Comparison of ENCODE assay signal across 21 mouse cellular contexts in genomic region chr11:117445707-117446106, GRCm38 (mm10). TPM values are rescaled to one million over a fixed set of nuclear protein-coding genes. Genes with fewer than 3 reads are reported as not detected.
DNase-seq lines count a peak whose midpoint lies in the region; ATAC-seq and TF ChIP-seq lines count a peak whose summit lies in the region.
"Had no signal": no experiment of that assay in that cellular context is flagged by ENCODE, and none has a peak within 500 bp of the region (broad histone marks: within the 10 kb centered on the region; RNA-seq: fewer than 3 reads in every experiment).

No protein-coding gene starts in this region.

- no peaks in the 10 kb centered on the region for H3K9me3 ChIP-seq in forebrain, embryonic 12.5 days
- H3K9me3 ChIP-seq in forebrain, embryonic 16.5 days (ENCODE audit: control insufficient read depth, low read length), result no peaks in the 10 kb centered on the region
- no peaks in the 10 kb centered on the region for H3K9me3 ChIP-seq in hindbrain, embryonic 14.5 days (ENCODE audit: control insufficient read depth, low read length)
- H3K9me3 ChIP-seq in kidney, embryonic 16.5 days (ENCODE audit: low read length), result no peaks in the 10 kb centered on the region
- H3K9me3 ChIP-seq in midbrain, postnatal 0 days (ENCODE audit: low read length), result no peaks in the 10 kb centered on the region
- H3K9me3 ChIP-seq: embryonic facial prominence, embryonic 13.5 days; G1E; heart, embryonic 13.5 days; hindbrain, embryonic 15.5 days; midbrain, embryonic 12.5 days had no signal

- no peak overlapping the region for H3K27ac ChIP-seq in forebrain, embryonic 12.5 days
- H3K27ac ChIP-seq in forebrain, embryonic 16.5 days (ENCODE audit: low read length), result no peak overlapping the region
- 0 out of 2 replicates have a peak overlapping the region, but pooled peaks have one; percentile 46 for H3K27ac ChIP-seq in hindbrain, embryonic 14.5 days
- H3K27ac ChIP-seq in kidney, embryonic 16.5 days (ENCODE audit: low read length), result no peak overlapping the region
- peak overlapping the region; percentile 18; the same call in 1 of the 2 replicates for H3K27ac ChIP-seq in midbrain, postnatal 0 days (ENCODE audit: low read depth, low read length)
- H3K27ac ChIP-seq: embryonic facial prominence, embryonic 13.5 days; heart, embryonic 13.5 days; layer of hippocampus, adult 2 months; midbrain, embryonic 12.5 days had no signal

- peaks cover 34% of the 10 kb centered on the region for H3K27me3 ChIP-seq in forebrain, embryonic 12.5 days
- no peaks in the 10 kb centered on the region for H3K27me3 ChIP-seq in forebrain, embryonic 16.5 days (replicated peaks; ENCODE audit: control insufficient read depth, insufficient read depth, low read length)
- no peaks in the 10 kb centered on the region for H3K27me3 ChIP-seq in hindbrain, embryonic 14.5 days (ENCODE audit: control insufficient read depth, insufficient read depth, low read length)
- H3K27me3 ChIP-seq in kidney, embryonic 16.5 days (ENCODE audit: insufficient read depth, low read length), result no peaks in the 10 kb centered on the region
- no peaks in the 10 kb centered on the region for H3K27me3 ChIP-seq in midbrain, postnatal 0 days (ENCODE audit: insufficient read depth, low read length)
- H3K27me3 ChIP-seq: hindbrain, embryonic 15.5 days had no signal

- 77% methylated on average over 6 of the region's 6 CpGs for WGBS in forebrain, embryonic 12.5 days
- 65% methylated on average over 6 of the region's 6 CpGs for WGBS in forebrain, embryonic 16.5 days
- WGBS in hindbrain, embryonic 14.5 days, result 57% methylated on average over 6 of the region's 6 CpGs
- 23% methylated on average over 6 of the region's 6 CpGs for WGBS in kidney, embryonic 16.5 days
- 54% methylated on average over 6 of the region's 6 CpGs for WGBS in midbrain, postnatal 0 days

- no peaks in the 10 kb centered on the region for H3K36me3 ChIP-seq in forebrain, embryonic 12.5 days (replicated peaks)
- H3K36me3 ChIP-seq in forebrain, embryonic 16.5 days (ENCODE audit: control insufficient read depth, insufficient read depth), result no peaks in the 10 kb centered on the region
- no peaks in the 10 kb centered on the region for H3K36me3 ChIP-seq in hindbrain, embryonic 14.5 days (replicated peaks; ENCODE audit: control insufficient read depth, insufficient read depth)
- no peaks in the 10 kb centered on the region for H3K36me3 ChIP-seq in kidney, embryonic 16.5 days (ENCODE audit: insufficient read depth, low read length)
- H3K36me3 ChIP-seq in midbrain, postnatal 0 days (ENCODE audit: insufficient read depth, low read length), result no peaks in the 10 kb centered on the region
- H3K36me3 ChIP-seq: embryonic facial prominence, embryonic 13.5 days; G1E; heart, embryonic 13.5 days; hindbrain, embryonic 15.5 days; midbrain, embryonic 12.5 days had no signal

- intact Hi-C loops in left cerebral cortex, postnatal 25 days (cut with DNase I), result no loop called here

- no peak overlapping the region for H3K4me3 ChIP-seq in forebrain, embryonic 12.5 days (replicated peaks)
- no peak overlapping the region for H3K4me3 ChIP-seq in forebrain, embryonic 16.5 days (replicated peaks; ENCODE audit: low read length)
- H3K4me3 ChIP-seq in hindbrain, embryonic 14.5 days (replicated peaks; ENCODE audit: low read length), result no peak overlapping the region
- no peak overlapping the region for H3K4me3 ChIP-seq in kidney, embryonic 16.5 days (ENCODE audit: low read length)
- no peak overlapping the region for H3K4me3 ChIP-seq in midbrain, postnatal 0 days (ENCODE audit: low read depth, low read length)
- H3K4me3 ChIP-seq: embryonic facial prominence, embryonic 13.5 days; heart, embryonic 13.5 days; hindbrain, embryonic 15.5 days; layer of hippocampus, adult 2 months; midbrain, embryonic 12.5 days had no signal

- TF ChIP-seq CTCF in midbrain, postnatal 0 days (IDR thresholded peaks at IDR 0.05), result no peak

- DNase-seq in hindbrain, embryonic 14.5 days (ENCODE audit: low spot score), result no peak
- DNase-seq in midbrain, postnatal 0 days (ENCODE audit: low spot score), result no peak
- no peak for DNase-seq in heart, adult 9 months (ENCODE audit: low spot score in 2 of 2)
- no peak for DNase-seq in left cerebral cortex, postnatal 25 days (ENCODE audit: low spot score in 2 of 2)
- no peak for DNase-seq in frontal cortex, postnatal 25 days (ENCODE audit: low spot score in 2 of 2)
- DNase-seq: cerebellum, postnatal 36 days; forebrain, postnatal 0 days; gastrocnemius, postnatal 36 days; right cerebral cortex, postnatal 4 days had no signal

- peaks cover 40% of the 10 kb centered on the region for H3K4me1 ChIP-seq in forebrain, embryonic 12.5 days
- H3K4me1 ChIP-seq in forebrain, embryonic 16.5 days (replicated peaks; ENCODE audit: control insufficient read depth, insufficient read depth, low read length), result peaks cover 15% of the 10 kb centered on the region
- H3K4me1 ChIP-seq in hindbrain, embryonic 14.5 days (replicated peaks; ENCODE audit: control insufficient read depth, insufficient read depth, low read length), result peaks cover 16% of the 10 kb centered on the region
- peaks cover 14% of the 10 kb centered on the region for H3K4me1 ChIP-seq in kidney, embryonic 16.5 days (ENCODE audit: insufficient read depth, low read length)
- H3K4me1 ChIP-seq in midbrain, postnatal 0 days (ENCODE audit: insufficient read depth, low read length), result peaks cover 5% of the 10 kb centered on the region; the same call in 1 of the 2 replicates

- H3K9ac ChIP-seq in forebrain, embryonic 12.5 days, result 0 out of 2 replicates have a peak overlapping the region, but pooled peaks have one; percentile 21
- H3K9ac ChIP-seq in forebrain, embryonic 16.5 days (replicated peaks; ENCODE audit: low read depth, low read length), result no peak overlapping the region
- no peak overlapping the region for H3K9ac ChIP-seq in hindbrain, embryonic 14.5 days
- no peak overlapping the region for H3K9ac ChIP-seq in kidney, embryonic 16.5 days (replicated peaks; ENCODE audit: low read length)
- H3K9ac ChIP-seq in midbrain, postnatal 0 days (replicated peaks; ENCODE audit: low read length, poor library complexity, severe bottlenecking), result 0 out of 2 replicates have a peak overlapping the region, but pooled peaks have one; percentile 19
- H3K9ac ChIP-seq: embryonic facial prominence, embryonic 13.5 days; forebrain, postnatal 0 days; heart, embryonic 13.5 days; hindbrain, embryonic 15.5 days; midbrain, embryonic 12.5 days had no signal

- no peak overlapping the region for H3K4me2 ChIP-seq in forebrain, embryonic 12.5 days
- H3K4me2 ChIP-seq in forebrain, embryonic 16.5 days (ENCODE audit: low read length), result no peak overlapping the region
- H3K4me2 ChIP-seq in hindbrain, embryonic 14.5 days (replicated peaks), result no peak overlapping the region
- no peak overlapping the region for H3K4me2 ChIP-seq in kidney, embryonic 16.5 days (replicated peaks; ENCODE audit: low read depth, low read length)
- H3K4me2 ChIP-seq in midbrain, postnatal 0 days (ENCODE audit: low read depth, low read length, poor library complexity, severe bottlenecking), result no peak overlapping the region
- H3K4me2 ChIP-seq: embryonic facial prominence, embryonic 13.5 days; heart, embryonic 13.5 days; hindbrain, embryonic 15.5 days; liver, embryonic 11.5 days; midbrain, embryonic 12.5 days had no signal

- no peak for ATAC-seq in forebrain, embryonic 12.5 days (ENCODE audit: low FRiP score)
- no peak for ATAC-seq in forebrain, embryonic 16.5 days
- no peak for ATAC-seq in hindbrain, embryonic 14.5 days (ENCODE audit: low FRiP score)
- ATAC-seq in kidney, embryonic 16.5 days (ENCODE audit: low FRiP score, low TSS enrichment), result peak; percentile 46; the same call in 1 of the 2 replicates
- no peak for ATAC-seq in midbrain, postnatal 0 days (ENCODE audit: low FRiP score)
- ATAC-seq: lung, postnatal 0 days had no signal

RNA-seq across cellular contexts. Expression of gene Gm11733, which starts 38.5 kb away (rescaled TPM):
- polyA plus RNA-seq in forebrain, embryonic 12.5 days (2016; fragmentation: Nextera tagmentation; extraction: Ambion mirVana), result 0.20 TPM in 1 of 2 replicates, not detected in the other
- 0.14 TPM in 1 of 2 replicates, not detected in the other for polyA plus RNA-seq in forebrain, embryonic 16.5 days (2015; fragmentation: Nextera tagmentation; extraction: Ambion mirVana)
- polyA plus RNA-seq in hindbrain, embryonic 14.5 days (2014; fragmentation: Nextera tagmentation; extraction: Ambion mirVana), result not detected in 2 replicates
- not detected in 2 replicates for polyA plus RNA-seq in kidney, embryonic 16.5 days (2015; fragmentation: Nextera tagmentation; extraction: Ambion mirVana)
- 0.38 TPM in 1 of 2 replicates, not detected in the other for total RNA-seq in midbrain, postnatal 0 days (2014; rRNA removed)
- polyA plus RNA-seq in midbrain, postnatal 0 days (2015; fragmentation: Nextera tagmentation; extraction: Ambion mirVana), result 0.07 TPM in 1 of 2 replicates, not detected in the other
- total RNA-seq in left cerebral cortex, postnatal 25 days (2021), result not detected
- total RNA-seq: gastrocnemius, postnatal 36 days had no signal
- polyA plus RNA-seq: C2C12; embryonic facial prominence, embryonic 13.5 days; G1E; heart, embryonic 13.5 days; hindbrain, embryonic 15.5 days; liver, embryonic 11.5 days; lung, postnatal 0 days; midbrain, embryonic 12.5 days had no signal

Comparison
In these comparisons a context has a peak if more than half of its experiments do, and no peak if none do; other contexts are left out.
1. H3K9ac ChIP-seq: peak in forebrain, embryonic 12.5 days (single experiment) and midbrain, postnatal 0 days (single experiment); none in forebrain, embryonic 16.5 days (single experiment), hindbrain, embryonic 14.5 days (single experiment) and kidney, embryonic 16.5 days (single experiment).
2. H3K27ac ChIP-seq: peak in hindbrain, embryonic 14.5 days (single experiment) and midbrain, postnatal 0 days (single experiment); none in forebrain, embryonic 12.5 days (single experiment), forebrain, embryonic 16.5 days (single experiment) and kidney, embryonic 16.5 days (single experiment).